Mouse (Mus musculus) liver, embryonic 15.5 days (tissue): ENCODE results near the gene Ankrd33. TPM values are rescaled to one million over a fixed set of nuclear protein-coding genes. Genes with fewer than 3 reads are reported as not detected.
A peak's percentile ranks its signal among the peaks of the same experiment; 100 is the strongest.

ENCODE experiments used
- ATAC-seq: fragments of 200-750 bp; cut with Nextera tagmentation; 2 replicates; pipeline ENCODE4 v1.8.0; 2017; ENCODE audit warnings: moderate number of reproducible peaks, mild to moderate bottlenecking, moderate library complexity; ENCODE audit not compliant: insufficient read depth
- H3K27ac ChIP-seq: fragments of 300-500 bp; sonication (generic); replicated peaks from 2 replicates; pipeline ENCODE4 v1.5.1; 2015; ENCODE audit warnings: mild to moderate bottlenecking, inconsistent platforms
- H3K27me3 ChIP-seq: fragments of 300-500 bp; sonication (generic); 2 replicates; pipeline ENCODE4 v1.6.1; 2015; ENCODE audit warnings: mild to moderate bottlenecking, inconsistent platforms
- H3K36me3 ChIP-seq: fragments of 300-500 bp; sonication (generic); replicated peaks from 2 replicates; pipeline ENCODE4 v1.6.1; 2015; ENCODE audit warnings: moderate library complexity, mild to moderate bottlenecking, inconsistent platforms
- H3K4me1 ChIP-seq: fragments of 300-500 bp; sonication (generic); replicated peaks from 2 replicates; pipeline ENCODE4 v1.6.1; 2015; ENCODE audit warnings: inconsistent platforms
- H3K4me2 ChIP-seq: fragments of 300-500 bp; sonication (generic); 2 replicates; pipeline ENCODE4 v1.6.1; 2015; ENCODE audit warnings: moderate library complexity, mild to moderate bottlenecking, inconsistent platforms
- H3K4me3 ChIP-seq: fragments of 300-500 bp; sonication (generic); replicated peaks from 2 replicates; pipeline ENCODE4 v1.5.1; 2015; ENCODE audit warnings: mild to moderate bottlenecking, inconsistent platforms
- H3K9ac ChIP-seq: fragments of 300-500 bp; sonication (generic); 2 replicates; pipeline ENCODE4 v1.6.1; 2015; ENCODE audit warnings: moderate library complexity, mild to moderate bottlenecking, inconsistent platforms
- H3K9me3 ChIP-seq: fragments of 300-500 bp; sonication (generic); replicated peaks from 2 replicates; pipeline ENCODE4 v1.6.1; 2016; ENCODE audit warnings: inconsistent platforms
- WGBS: fragments of 180-500 bp; shearing (Covaris S2); methylation state at CpG from one replicate; pipeline ENCODE4 v1.1.7; 2015; ENCODE audit warnings: mixed read lengths; ENCODE audit not compliant: insufficient replicate concordance; 5-methylcytosine and 5-hydroxymethylcytosine counted together
- polyA plus RNA-seq: library from polyadenylated mRNA; unstranded; fragments of >200 nt; fragmentation: Nextera tagmentation; extraction: Ambion mirVana; gene quantifications from 2 replicates; pipeline ENCODE4 v1.2.1, GENCODE M21; 2015

Gene Ankrd33
- polyA plus RNA-seq, 1 experiment from 2014 or later = not detected

DNA sequence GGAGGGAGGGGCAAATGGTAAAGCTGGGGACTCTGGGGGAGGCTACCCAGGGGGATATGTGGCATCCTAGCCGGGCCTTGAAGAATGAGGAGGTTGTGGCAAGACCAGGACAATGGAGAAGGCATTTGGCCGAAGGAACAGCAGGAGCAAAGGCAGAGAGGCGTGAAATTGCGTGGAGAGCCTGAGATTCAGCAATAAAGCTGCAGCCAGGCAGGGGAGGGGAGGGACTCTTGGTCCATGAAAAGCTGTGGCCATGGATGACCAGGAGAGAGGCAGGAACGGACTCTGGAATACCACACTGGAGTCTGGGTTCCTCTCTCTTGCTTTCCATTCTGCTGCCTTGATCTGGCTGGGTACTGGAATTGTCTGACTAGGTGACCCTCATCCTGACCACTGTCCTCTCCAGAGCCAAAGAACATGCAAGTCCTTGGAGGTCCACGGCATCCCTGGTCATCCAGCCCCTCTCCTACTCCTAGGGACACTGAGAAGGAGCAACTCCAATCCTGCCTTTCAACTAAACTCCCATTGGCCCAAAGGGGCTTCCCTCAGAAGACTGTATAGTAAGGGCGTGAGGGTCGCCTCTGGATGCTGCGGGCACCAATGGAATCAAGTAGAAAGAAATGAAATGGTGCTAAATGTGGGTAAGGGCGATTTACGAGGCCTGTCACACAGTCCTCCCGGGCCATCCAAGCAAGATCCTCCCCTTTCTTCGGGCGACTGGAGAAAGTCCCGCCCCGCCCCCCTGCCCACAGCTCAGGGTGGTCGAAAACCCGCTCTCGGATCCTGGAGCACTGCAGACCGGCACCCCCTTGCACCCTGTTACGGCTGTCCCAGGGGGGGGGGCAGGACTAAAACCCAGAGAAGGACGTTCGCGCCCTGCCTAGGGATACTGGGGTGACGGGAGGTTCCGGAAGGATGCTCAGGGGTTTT, 39.2 kb upstream of the Ankrd33 start:
- no peaks in the 10 kb centered on the region for H3K9me3 ChIP-seq
- H3K4me1 ChIP-seq = 0 out of 2 replicates have a peak, but pooled peaks cover 26% of the 10 kb centered on the region
- 13% methylated on average over 26 of the region's 26 CpGs for WGBS
- H3K27me3 ChIP-seq = peaks cover 66% of the 10 kb centered on the region
- no peak overlapping the region for H3K27ac ChIP-seq
- no peak overlapping the region for H3K9ac ChIP-seq
- no peak overlapping the region for H3K4me3 ChIP-seq
- ATAC-seq = no peak
- H3K4me2 ChIP-seq = peak overlapping the region; percentile 61
- H3K36me3 ChIP-seq = no peaks in the 10 kb centered on the region

DNA sequence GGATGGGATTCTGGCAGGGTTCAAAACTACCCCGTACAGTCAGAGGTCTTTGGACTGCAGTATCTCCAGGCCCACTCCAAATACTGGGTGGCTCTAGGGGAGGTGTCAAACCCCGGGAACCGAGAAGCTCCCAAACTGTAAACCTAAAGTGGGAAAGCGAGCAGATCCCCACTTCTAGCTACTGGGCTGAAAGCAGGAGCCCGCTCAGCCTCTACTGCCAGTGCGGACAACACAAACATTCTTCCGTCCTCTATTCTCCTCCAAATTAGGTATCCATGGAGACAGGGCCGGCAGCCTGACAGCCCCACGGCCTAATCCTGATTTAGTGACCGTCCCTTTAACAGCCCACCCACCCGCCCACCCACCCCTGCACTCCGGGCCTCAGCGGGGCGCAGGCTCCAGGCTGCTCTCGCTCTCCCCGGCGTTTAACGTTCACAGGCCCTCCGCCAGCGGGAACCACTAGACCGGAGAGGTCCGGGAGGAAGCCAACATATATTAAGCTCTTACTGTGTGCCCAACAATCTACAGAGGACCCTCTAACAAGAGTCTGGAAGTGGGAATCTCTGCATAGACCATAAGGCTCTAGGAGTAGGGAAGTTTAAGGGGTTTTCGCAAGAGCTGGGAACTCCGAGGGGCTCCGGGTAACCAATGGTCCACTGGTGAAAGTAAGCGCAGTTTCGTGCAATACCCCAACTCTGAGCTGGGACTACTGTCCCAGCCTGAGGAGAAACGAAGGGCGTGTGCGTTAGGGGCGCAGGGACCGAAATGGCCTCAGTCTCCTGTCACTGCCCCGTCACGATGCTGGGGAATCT, 38.3 kb upstream of the Ankrd33 start:
- Histone ChIP-seq H3K36me3 (no peaks in the 10 kb centered on the region), H3K27ac (no peak overlapping the region), H3K4me2 (peak overlapping the region; percentile 61), H3K27me3 (peaks cover 66% of the 10 kb centered on the region), H3K9ac (no peak overlapping the region), H3K4me3 (peak overlapping the region; percentile 61), H3K9me3 (no peaks in the 10 kb centered on the region), H3K4me1 (peaks cover 28% of the 10 kb centered on the region; the same call in 1 of the 2 replicates)
- WGBS = 4% methylated on average over 34 of the region's 34 CpGs
- ATAC-seq = no peak

DNA sequence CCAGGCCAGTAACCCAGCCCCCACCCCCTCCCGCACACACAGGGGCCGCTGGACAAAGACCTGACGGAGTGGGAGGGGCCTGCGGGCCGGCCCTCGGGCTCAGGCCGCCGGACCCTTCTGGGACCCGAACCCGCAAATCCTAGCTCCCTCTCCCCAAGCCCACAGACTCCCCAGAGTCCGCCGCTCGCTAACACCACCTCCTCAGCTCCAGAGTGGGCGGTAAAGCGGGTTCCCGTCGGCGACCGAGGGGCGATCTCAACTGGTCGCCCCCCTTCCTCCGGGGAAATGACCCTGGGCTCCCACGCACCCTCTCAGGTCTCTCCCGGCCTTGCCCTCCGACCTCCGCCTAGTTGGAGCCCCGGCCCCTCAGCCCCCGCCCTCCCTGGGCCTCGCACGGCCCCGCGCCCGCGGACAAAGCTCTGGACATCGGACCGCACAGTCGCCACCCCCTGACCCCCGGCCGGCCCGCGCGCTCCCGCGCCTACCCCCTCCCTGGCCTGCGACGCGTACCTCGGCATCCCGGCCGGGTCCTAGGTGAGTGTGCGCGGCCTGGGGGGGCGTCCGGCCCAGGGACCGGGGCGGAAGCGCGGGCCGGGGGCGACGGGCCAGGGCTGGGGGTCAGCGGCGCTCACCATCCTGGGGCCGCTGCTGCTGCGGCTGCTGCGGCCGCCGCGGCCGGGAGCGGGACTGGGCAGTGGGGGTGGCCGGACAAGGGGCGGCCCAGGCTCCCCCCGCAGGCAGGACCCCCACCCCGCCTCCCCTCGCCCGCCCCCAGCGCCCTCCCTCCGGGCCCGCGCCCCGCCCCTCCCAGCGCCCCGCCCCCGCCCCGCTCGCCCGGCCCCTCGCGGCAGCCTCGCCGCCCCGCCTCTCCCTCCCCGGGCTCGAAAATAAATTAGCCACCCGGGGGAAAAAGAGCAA, 37.5 kb upstream of the Ankrd33 start, which contains the start of gene Fignl2:
Gene Fignl2, minus strand, starts transcription at position 755 of the 918 bp plus-strand sequence.
- peak within 1 kb of the TSS; percentile 61 for H3K4me2 ChIP-seq
- H3K27ac ChIP-seq = peak within 1 kb of the TSS; percentile 84
- no peaks in the 10 kb centered on the region for H3K36me3 ChIP-seq
- WGBS = 2% methylated on average over 79 of the region's 96 CpGs
- peaks cover 24% of the 10 kb centered on the region; the same call in 1 of the 2 replicates for H3K4me1 ChIP-seq
- no peaks in the 10 kb centered on the region for H3K9me3 ChIP-seq
- H3K9ac ChIP-seq = peak within 1 kb of the TSS; percentile 43; the same call in 1 of the 2 replicates
- ATAC-seq = peak; percentile 56
- peaks cover 66% of the 10 kb centered on the region for H3K27me3 ChIP-seq
- peak within 1 kb of the TSS; percentile 61 for H3K4me3 ChIP-seq

DNA sequence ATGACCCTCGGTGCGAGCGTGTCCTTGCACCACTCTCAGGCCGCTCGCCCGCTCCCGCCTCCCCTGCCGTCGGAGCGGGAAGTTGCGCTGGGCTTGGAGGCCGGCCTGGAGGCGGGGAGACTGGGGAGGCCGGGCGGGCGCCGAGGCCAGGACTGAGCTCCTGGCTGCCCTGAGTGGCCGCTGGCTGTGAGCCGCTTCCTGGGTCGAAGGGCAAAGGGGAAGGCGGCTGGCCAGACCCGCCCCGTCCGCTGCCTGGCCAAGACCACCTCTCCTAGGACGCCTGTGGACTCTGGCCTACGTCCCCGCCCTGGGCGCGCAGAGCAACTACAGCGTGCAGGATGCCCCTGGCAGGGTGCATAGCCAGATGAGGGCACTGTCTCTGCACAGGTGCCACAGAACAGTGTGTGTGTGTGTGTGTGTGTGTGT, 36.8 kb upstream of the Ankrd33 start:
- Histone ChIP-seq H3K4me3 (peak overlapping the region; percentile 61), H3K4me1 (peaks cover 19% of the 10 kb centered on the region; the same call in 1 of the 2 replicates), H3K9me3 (no peaks in the 10 kb centered on the region), H3K27ac (peak overlapping the region; percentile 84), H3K9ac (no peak overlapping the region; the same call in 1 of the 2 replicates), H3K36me3 (no peaks in the 10 kb centered on the region), H3K4me2 (peak overlapping the region; percentile 61), H3K27me3 (peaks cover 66% of the 10 kb centered on the region)
- WGBS = 2% methylated on average over 30 of the region's 30 CpGs
- peak; percentile 85 for ATAC-seq

DNA sequence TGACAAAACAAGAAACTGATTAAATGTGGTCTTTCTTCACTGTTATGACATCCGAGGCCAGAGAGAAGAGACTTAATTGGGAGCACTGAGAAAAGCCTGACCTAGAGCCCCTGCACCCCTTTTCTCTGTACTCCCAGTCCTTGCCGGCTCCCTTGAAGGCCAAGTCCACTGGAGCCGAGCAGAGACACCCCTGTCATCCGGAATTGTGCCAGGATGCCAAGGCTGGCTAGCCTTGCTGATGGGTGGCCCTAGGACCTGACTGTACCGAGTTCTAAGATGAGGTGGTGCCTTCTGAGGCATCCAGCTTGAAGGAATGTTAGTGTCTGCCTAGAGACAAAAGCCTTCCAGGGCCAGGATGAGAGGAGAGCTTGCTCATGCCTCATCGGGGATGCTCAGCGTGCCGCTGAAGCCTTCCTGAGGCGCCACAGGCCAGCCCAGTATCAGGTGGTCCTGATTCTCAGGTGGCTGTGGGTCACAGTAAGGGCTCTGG, 35.5 kb upstream of the Ankrd33 start:
- Histone ChIP-seq H3K9me3 (no peaks in the 10 kb centered on the region), H3K4me1 (peaks cover 21% of the 10 kb centered on the region; the same call in 1 of the 2 replicates), H3K9ac (no peak overlapping the region), H3K27me3 (peaks cover 62% of the 10 kb centered on the region), H3K4me3 (no peak overlapping the region), H3K4me2 (no peak overlapping the region), H3K36me3 (no peaks in the 10 kb centered on the region), H3K27ac (no peak overlapping the region)
- ATAC-seq = no peak
- WGBS = 61% methylated on average over 9 of the region's 9 CpGs

DNA sequence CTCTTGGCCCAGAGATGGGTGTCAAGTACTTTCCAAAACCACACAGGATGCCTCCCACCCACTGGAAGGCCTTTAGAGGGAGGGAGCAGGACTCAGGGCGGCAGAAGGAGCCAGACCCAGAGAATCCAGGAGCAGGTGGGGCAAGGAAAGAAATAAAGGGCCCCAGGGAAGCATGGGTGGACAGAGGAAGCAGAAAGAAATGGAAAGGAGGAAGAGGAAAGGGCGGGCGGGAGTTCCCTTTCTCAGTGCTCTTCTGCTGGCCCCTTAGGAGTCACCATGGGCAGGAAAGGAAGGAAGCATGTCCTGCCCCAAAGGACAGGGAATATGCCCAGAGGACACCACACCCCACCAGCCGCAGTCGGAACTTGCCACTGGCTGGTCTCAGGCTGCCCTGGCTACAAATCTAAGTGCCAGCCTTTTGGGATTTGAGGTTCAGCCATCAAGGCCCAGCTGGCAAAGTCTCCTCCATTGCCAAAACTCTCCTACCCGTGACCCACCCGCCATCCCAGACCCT, 34.5 kb upstream of the Ankrd33 start:
- 35% methylated on average over 7 of the region's 7 CpGs for WGBS
- Histone ChIP-seq H3K4me3 (no peak overlapping the region), H3K4me2 (no peak overlapping the region), H3K9me3 (no peaks in the 10 kb centered on the region), H3K9ac (no peak overlapping the region), H3K27ac (no peak overlapping the region), H3K4me1 (peaks cover 19% of the 10 kb centered on the region; the same call in 1 of the 2 replicates), H3K36me3 (no peaks in the 10 kb centered on the region), H3K27me3 (peaks cover 51% of the 10 kb centered on the region)
- no peak for ATAC-seq

DNA sequence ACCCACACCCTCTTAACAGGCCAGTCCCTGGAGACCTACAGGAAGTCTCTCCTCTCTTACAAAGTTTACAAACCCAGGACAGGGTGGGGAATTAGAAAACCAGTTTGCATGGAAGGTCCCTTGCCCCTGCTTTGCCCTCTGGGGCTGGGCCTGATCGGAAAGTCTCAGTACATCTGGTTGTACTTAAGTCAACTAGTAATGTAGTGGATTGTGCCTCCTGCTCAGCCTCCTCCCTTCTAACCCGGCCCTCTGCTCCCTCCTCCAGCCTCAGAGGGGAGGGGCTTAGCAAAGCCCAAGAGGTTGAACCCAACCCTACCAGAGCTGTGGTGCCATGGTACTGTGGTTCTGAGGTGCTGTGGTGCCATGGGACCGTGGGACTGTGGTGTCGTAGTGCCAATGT, 33.3 kb upstream of the Ankrd33 start:
- Histone ChIP-seq H3K36me3 (no peaks in the 10 kb centered on the region), H3K4me1 (peaks cover 15% of the 10 kb centered on the region; the same call in 1 of the 2 replicates), H3K4me2 (no peak overlapping the region), H3K4me3 (no peak overlapping the region), H3K9me3 (no peaks in the 10 kb centered on the region), H3K9ac (no peak overlapping the region), H3K27me3 (peaks cover 40% of the 10 kb centered on the region), H3K27ac (no peak overlapping the region)
- 54% methylated on average over 4 of the region's 4 CpGs for whole genome bisulfite sequencing
- ATAC-seq = no peak

DNA sequence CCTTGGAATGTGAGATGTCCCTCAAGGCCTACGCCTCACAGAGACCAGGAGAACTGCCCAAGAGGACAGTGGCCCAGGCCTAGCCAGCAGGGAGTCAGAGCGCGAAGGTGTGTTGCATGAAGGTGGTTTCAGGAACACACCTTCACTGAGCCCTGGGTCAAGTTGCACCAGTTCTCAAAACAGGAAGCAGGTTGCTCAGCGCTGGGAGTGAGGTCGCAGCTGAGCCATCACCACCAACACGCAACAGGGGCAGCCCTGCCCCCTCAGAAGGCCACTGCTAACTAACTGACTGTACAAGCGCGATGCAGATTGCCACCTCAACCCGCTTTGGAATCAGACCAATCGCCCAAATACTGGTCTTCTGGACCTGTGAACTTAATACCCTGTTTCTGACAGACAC, 31.1 kb upstream of the Ankrd33 start:
- Histone ChIP-seq H3K27ac (no peak overlapping the region), H3K9me3 (no peaks in the 10 kb centered on the region), H3K4me1 (peaks cover 8% of the 10 kb centered on the region; the same call in 1 of the 2 replicates), H3K9ac (no peak overlapping the region), H3K27me3 (peaks cover 17% of the 10 kb centered on the region), H3K4me2 (no peak overlapping the region), H3K4me3 (no peak overlapping the region), H3K36me3 (no peaks in the 10 kb centered on the region)
- WGBS = 42% methylated on average over 10 of the region's 10 CpGs
- ATAC-seq = no peak

DNA sequence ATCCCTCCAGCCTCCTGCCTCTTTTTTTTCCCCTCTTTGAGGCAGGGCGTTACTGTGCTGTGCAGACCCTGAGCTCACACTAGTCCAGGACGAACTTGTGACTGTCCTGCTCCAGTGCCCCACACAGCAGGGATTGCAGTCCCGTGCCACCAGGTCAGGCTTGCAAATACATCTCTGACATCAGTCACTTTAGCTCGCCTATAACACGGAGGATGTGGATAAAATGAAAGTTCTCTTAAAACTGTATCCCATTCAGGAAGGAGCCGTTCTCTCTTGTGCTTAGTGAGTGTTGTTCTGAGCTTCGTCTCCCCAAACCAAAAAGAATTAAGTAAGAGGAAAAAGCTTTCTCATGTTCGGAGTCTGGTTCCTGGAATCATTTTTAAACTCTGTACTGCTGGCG, 29.1 kb upstream of the Ankrd33 start:
- no peak overlapping the region for H3K4me2 ChIP-seq
- ATAC-seq = no peak
- H3K27me3 ChIP-seq = no peaks in the 10 kb centered on the region
- H3K9ac ChIP-seq = no peak overlapping the region
- peaks cover 5% of the 10 kb centered on the region; the same call in 1 of the 2 replicates for H3K4me1 ChIP-seq
- no peak overlapping the region for H3K27ac ChIP-seq
- H3K36me3 ChIP-seq = no peaks in the 10 kb centered on the region
- H3K9me3 ChIP-seq = no peaks in the 10 kb centered on the region
- no peak overlapping the region for H3K4me3 ChIP-seq
- WGBS = 64% methylated on average over 9 of the region's 9 CpGs

DNA sequence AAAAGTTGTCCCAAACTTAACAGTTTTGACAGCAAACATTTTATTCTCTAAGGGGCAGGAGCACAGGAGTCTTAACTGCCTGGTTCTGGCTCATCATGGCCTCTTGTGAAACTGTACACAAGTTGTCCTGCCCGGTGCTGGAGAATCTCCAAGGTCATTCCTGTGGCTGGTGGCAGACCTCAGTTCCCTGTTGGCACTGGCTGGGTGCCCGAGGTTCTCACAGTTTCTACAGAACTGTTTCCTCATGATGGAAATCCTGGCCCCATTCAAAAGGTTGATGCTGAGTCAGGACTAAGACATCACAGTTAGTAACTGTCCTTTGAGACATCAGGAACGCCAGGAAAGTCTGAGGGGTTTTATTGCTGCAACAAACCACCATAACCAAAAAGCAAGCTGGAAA, 28.6 kb upstream of the Ankrd33 start:
- no peak overlapping the region for H3K9ac ChIP-seq
- ATAC-seq = no peak
- H3K4me3 ChIP-seq = no peak overlapping the region
- H3K27me3 ChIP-seq = no peaks in the 10 kb centered on the region
- 0 out of 2 replicates have a peak, but pooled peaks cover 4% of the 10 kb centered on the region for H3K4me1 ChIP-seq
- no peak overlapping the region for H3K4me2 ChIP-seq
- WGBS = 46% methylated on average over 3 of the region's 3 CpGs
- H3K27ac ChIP-seq = no peak overlapping the region
- no peaks in the 10 kb centered on the region for H3K9me3 ChIP-seq
- no peaks in the 10 kb centered on the region for H3K36me3 ChIP-seq
